In genomic region chr6:3487355-3487754, GRCm38 (mm10) we compare ENCODE assay signal across 18 mouse cellular contexts. TPM values are rescaled to one million over a fixed set of nuclear protein-coding genes. Genes with fewer than 3 reads are reported as not detected.
DNase-seq lines count a peak whose midpoint lies in the region; ATAC-seq and TF ChIP-seq lines count a peak whose summit lies in the region.
"Had no signal": no experiment of that assay in that cellular context is flagged by ENCODE, and none has a peak within 500 bp of the region (broad histone marks: within the 10 kb centered on the region; RNA-seq: fewer than 3 reads in every experiment).

No protein-coding gene starts in this region.

- no peak overlapping the region for H3K4me3 ChIP-seq in lung, adult 2 months (replicated peaks; ENCODE audit: extremely low read depth, low read depth, low read length)
- H3K4me3 ChIP-seq in kidney, embryonic 15.5 days (replicated peaks), result no peak overlapping the region
- H3K4me3 ChIP-seq: embryonic facial prominence, embryonic 12.5 days; forebrain, embryonic 15.5 days; heart, embryonic 10.5 days; hindbrain, embryonic 12.5 days had no signal

- no peaks in the 10 kb centered on the region for H3K36me3 ChIP-seq in kidney, embryonic 15.5 days
- H3K36me3 ChIP-seq: embryonic facial prominence, embryonic 12.5 days; forebrain, embryonic 15.5 days; heart, embryonic 10.5 days; hindbrain, embryonic 12.5 days had no signal

- peak; percentile 11 for DNase-seq in lung, postnatal 36 days
- DNase-seq in lung, adult 2 months, result no peak
- no peak for DNase-seq in ovary, adult 18-20 months (ENCODE audit: low spot score)
- no peak for DNase-seq in adrenal gland, postnatal 10 days
- DNase-seq: adrenal gland, postnatal 14 days; cerebellum, adult 2 months; cerebellum, postnatal 14 days; gastrocnemius, postnatal 10 days; heart, postnatal 10 days; heart, postnatal 4 days had no signal

- no peaks in the 10 kb centered on the region; the same call in 1 of the 2 replicates for H3K4me1 ChIP-seq in lung, adult 2 months (ENCODE audit: control insufficient read depth, insufficient read depth, low read length)
- H3K4me1 ChIP-seq in kidney, embryonic 15.5 days, result no peaks in the 10 kb centered on the region
- H3K4me1 ChIP-seq: embryonic facial prominence, embryonic 12.5 days; forebrain, embryonic 15.5 days; heart, embryonic 10.5 days; hindbrain, embryonic 12.5 days had no signal

- no peak overlapping the region for H3K27ac ChIP-seq in kidney, embryonic 15.5 days
- H3K27ac ChIP-seq: embryonic facial prominence, embryonic 12.5 days; forebrain, embryonic 15.5 days; heart, embryonic 10.5 days; hindbrain, embryonic 12.5 days; hindbrain, postnatal 0 days had no signal

- H3K27me3 ChIP-seq in kidney, embryonic 15.5 days, result 0 out of 2 replicates have a peak, but pooled peaks cover 6% of the 10 kb centered on the region
- H3K27me3 ChIP-seq: embryonic facial prominence, embryonic 12.5 days; forebrain, embryonic 15.5 days; hindbrain, embryonic 12.5 days had no signal

- WGBS in lung, adult 2 months, result 60% methylated on average over 1 of the region's 1 CpGs
- 86% methylated on average over 1 of the region's 1 CpGs for WGBS in kidney, embryonic 15.5 days

- TF ChIP-seq POLR2A in lung, adult 2 months (IDR thresholded peaks at IDR 0.05; ENCODE audit: borderline replicate concordance, extremely low read depth, low read depth, low read length), result no peak

- peak; percentile 78 for ATAC-seq in granulocyte monocyte progenitor cell, adult 5-6 weeks (replicated peaks; ENCODE audit: poor library complexity, severe bottlenecking)
- peak; percentile 37; the same call in 1 of the 2 replicates for ATAC-seq in neutrophil, adult 5-6 weeks (ENCODE audit: extremely low read depth, insufficient number of reproducible peaks, low FRiP score, poor library complexity, severe bottlenecking)
- ATAC-seq in kidney, embryonic 15.5 days (replicated peaks; ENCODE audit: low FRiP score), result no peak
- ATAC-seq: forebrain, embryonic 15.5 days; hindbrain, postnatal 0 days had no signal

- H3K4me2 ChIP-seq in kidney, embryonic 15.5 days, result no peak overlapping the region
- H3K4me2 ChIP-seq: embryonic facial prominence, embryonic 12.5 days; forebrain, embryonic 15.5 days; hindbrain, embryonic 12.5 days had no signal

- no peaks in the 10 kb centered on the region for H3K9me3 ChIP-seq in kidney, embryonic 15.5 days (replicated peaks)
- H3K9me3 ChIP-seq: embryonic facial prominence, embryonic 12.5 days; forebrain, embryonic 15.5 days; heart, embryonic 10.5 days; hindbrain, embryonic 12.5 days had no signal

- H3K9ac ChIP-seq in kidney, embryonic 15.5 days, result no peak overlapping the region
- H3K9ac ChIP-seq: embryonic facial prominence, embryonic 12.5 days; forebrain, embryonic 15.5 days; hindbrain, embryonic 12.5 days had no signal

- no peak for TF ChIP-seq CTCF in lung, adult 2 months (IDR thresholded peaks at IDR 0.05; ENCODE audit: insufficient read depth, low read length)

RNA-seq across cellular contexts. Expression of gene Hepacam2, which starts 10.7 kb away (rescaled TPM):
- polyA plus RNA-seq in lung, adult 2 months (2012; rRNA removed), result 4.0 and 5.8 TPM in 2 replicates
- total RNA-seq in granulocyte monocyte progenitor cell, adult 5-6 weeks (2014; fragmentation: Nextera tagmentation), result not detected in 2 replicates
- total RNA-seq in granulocyte monocyte progenitor cell, adult 5-6 weeks (2017), result 0.39 TPM in 1 of 2 replicates, not detected in the other
- total RNA-seq in neutrophil, adult 5-6 weeks (2017), result 11.3 and 13.6 TPM in 2 replicates
- 1.7 and 2.5 TPM in 2 replicates for polyA plus RNA-seq in kidney, embryonic 15.5 days (2015; fragmentation: Nextera tagmentation; extraction: Ambion mirVana)
- total RNA-seq in adrenal gland, postnatal 10 days (2021), result under 1 TPM; 0.15 to 0.45 TPM
- total RNA-seq: adrenal gland, postnatal 14 days; gastrocnemius, postnatal 10 days had no signal

RNA-seq across cellular contexts. Expression of gene Vps50, which starts 10.8 kb away (rescaled TPM):
- 2.0 and 4.2 TPM in 2 replicates for polyA plus RNA-seq in lung, adult 2 months (2012; rRNA removed)
- total RNA-seq in granulocyte monocyte progenitor cell, adult 5-6 weeks (2014; fragmentation: Nextera tagmentation), result 29.3 and 37.3 TPM in 2 replicates
- 43.4 and 51.6 TPM in 2 replicates for total RNA-seq in granulocyte monocyte progenitor cell, adult 5-6 weeks (2017)
- 16.2 and 19.4 TPM in 2 replicates for total RNA-seq in neutrophil, adult 5-6 weeks (2017)
- 30.0 and 31.8 TPM in 2 replicates for polyA plus RNA-seq in kidney, embryonic 15.5 days (2015; fragmentation: Nextera tagmentation; extraction: Ambion mirVana)
- total RNA-seq in adrenal gland, postnatal 10 days (2021), result 10 to 100 TPM; 20.0 to 24.7 TPM
